Mouse (Mus musculus): ENCODE data around the gene Lsm2.

GRCm38 (mm10) chr17:34996411-34997141 lies 14.9 kb downstream of the Lsm2 start:
- TF ChIP-seq CTCF (IDR thresholded peaks at IDR 0.05; ENCODE audit: borderline replicate concordance, insufficient read depth, low read length), result no peak
- TF ChIP-seq POLR2A (IDR thresholded peaks at IDR 0.05; ENCODE audit: low read depth, low read length), result 0 out of 2 replicates have a peak, but pooled peaks have one; percentile 6

Data from embryonic fibroblast, embryonic 13.5 days (primary cell).